Mouse (Mus musculus) liver, embryonic 14.5 days (tissue): ENCODE results near the gene Bsn.

Source experiments
- CTCF ChIP-seq: IDR thresholded peaks from 2 replicates; pipeline ENCODE4 v1.5.1; 2016; ENCODE audit warnings: antibody characterized with exemption, low read depth, control low read depth
- EP300 ChIP-seq: IDR thresholded peaks from 2 replicates; pipeline ENCODE4 v1.6.1; 2016; ENCODE audit warnings: antibody characterized with exemption, low read depth

- TF ChIP-seq CTCF (no peak), EP300 (no peak)
Measured at GRCm38 (mm10) chr9:108136930-108137462, 53.2 kb downstream of the Bsn start.
